Mouse (Mus musculus): ENCODE data around the gene Slc22a4.
"Not testable (repeated sequence)": the region's sequence is repeated elsewhere in the genome, so short reads cannot be mapped to it uniquely, and the experiment has no call there.

The Slc22a4 gene

DNA sequence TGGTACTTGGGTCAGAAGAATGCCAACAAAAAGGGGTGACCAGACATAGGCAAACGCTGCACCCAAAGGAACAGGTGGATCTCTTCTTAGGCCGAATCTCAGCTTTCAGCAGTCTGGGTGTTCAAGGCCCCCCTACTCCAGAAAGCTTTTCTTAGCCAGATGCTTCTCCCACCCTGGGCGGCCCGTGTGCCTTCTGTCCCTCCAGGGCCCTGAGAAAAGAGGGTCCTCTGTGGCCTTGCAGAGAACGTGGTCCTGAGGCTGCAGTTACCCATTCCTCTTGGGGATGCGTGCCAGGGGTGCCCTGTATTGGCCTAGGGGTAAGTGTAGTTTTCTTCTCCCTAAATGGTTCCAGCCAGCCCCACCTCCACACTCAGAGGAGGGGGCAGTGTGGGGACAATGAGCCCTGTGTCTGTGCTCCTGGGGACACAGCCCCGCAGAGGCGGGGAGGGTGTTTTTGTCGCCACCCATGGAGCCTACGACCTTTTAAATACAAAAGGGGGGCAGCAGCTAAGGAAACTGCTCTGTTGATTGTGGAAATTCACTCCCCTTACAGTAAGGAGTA lies 30.2 kb upstream of the Slc22a4 start:
- intact Hi-C loops (cut with DNase I), result loop anchor here (10.0 kb wide), 1 partner anchor 123 kb away; no protein-coding TSS in a partner anchor

- intact Hi-C loops (cut with DNase I), result loop anchor here (10.0 kb wide), 1 partner anchor 123 kb away; no protein-coding TSS in a partner anchor
These were observed 29.5 kb upstream of the Slc22a4 start for GRCm38 (mm10) chr11:54057428-54057827.

- intact Hi-C loops (cut with DNase I), result loop anchor here (10.0 kb wide), 1 partner anchor 121 kb away; no protein-coding TSS in a partner anchor
These were observed 28.2 kb upstream of the Slc22a4 start for GRCm38 (mm10) chr11:54056132-54056531.

GRCm38 (mm10) chr11:54054257-54054656 lies 26.4 kb upstream of the Slc22a4 start:
- intact Hi-C loops (cut with DNase I), result loop anchor here (1.0 to 10.0 kb wide), 3 partner anchors 33 to 119 kb away; no protein-coding TSS in a partner anchor

DNA sequence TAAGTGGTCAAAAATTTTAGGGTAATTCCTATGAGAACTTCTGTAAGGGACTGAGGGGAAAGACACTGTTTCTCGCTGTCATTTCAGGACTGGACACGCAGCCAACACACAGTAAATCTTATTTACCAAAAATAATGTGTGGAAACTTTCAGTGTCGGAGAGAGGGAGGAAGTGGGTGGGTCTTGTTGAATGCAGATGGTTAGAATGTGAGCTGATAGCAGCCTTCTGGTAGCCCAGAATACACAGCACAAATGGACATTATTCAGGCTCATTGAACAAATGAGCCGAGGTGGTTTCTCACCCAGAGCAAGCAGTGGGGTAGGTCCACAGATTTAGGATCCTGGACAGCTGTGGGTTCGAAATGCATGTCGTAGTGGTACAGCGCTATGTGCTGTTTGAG lies 25.2 kb upstream of the Slc22a4 start:
- intact Hi-C loops (cut with DNase I), result loop anchor here (5.0 to 10.0 kb wide), 2 partner anchors 34 to 118 kb away; no protein-coding TSS in a partner anchor

GRCm38 (mm10) chr11:54052128-54052527 lies 24.2 kb upstream of the Slc22a4 start:
- intact Hi-C loops (cut with DNase I), result loop anchor here (5.0 to 10.0 kb wide), 2 partner anchors 35 to 117 kb away; no protein-coding TSS in a partner anchor

GRCm38 (mm10) chr11:54051161-54051560 lies 23.3 kb upstream of the Slc22a4 start:
- intact Hi-C loops (cut with DNase I), result loop anchor here (5.0 to 10.0 kb wide), 2 partner anchors 36 to 116 kb away; no protein-coding TSS in a partner anchor

DNA sequence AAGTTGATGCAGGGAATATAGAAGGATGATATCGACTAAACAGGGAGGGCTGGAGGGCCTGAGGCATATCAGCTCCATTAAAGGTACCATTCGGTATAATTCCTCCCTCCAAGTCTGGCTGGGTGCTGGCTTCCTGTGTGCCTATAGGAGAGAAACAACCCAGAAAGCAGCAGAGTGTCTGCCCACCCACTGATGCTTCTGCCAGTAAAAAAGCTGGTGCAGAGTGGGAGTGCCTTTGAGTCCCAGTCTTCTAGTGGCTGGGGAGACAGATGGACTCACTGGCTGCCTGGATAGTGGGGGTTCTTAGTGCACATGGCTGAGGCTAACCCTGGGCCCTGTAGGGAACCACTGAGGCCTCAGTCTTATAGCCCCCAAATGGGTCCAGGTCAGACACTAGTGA lies 22.3 kb upstream of the Slc22a4 start:
- intact Hi-C loops (cut with DNase I), result loop anchor here (5.0 to 10.0 kb wide), 2 partner anchors 37 to 115 kb away; no protein-coding TSS in a partner anchor

DNA sequence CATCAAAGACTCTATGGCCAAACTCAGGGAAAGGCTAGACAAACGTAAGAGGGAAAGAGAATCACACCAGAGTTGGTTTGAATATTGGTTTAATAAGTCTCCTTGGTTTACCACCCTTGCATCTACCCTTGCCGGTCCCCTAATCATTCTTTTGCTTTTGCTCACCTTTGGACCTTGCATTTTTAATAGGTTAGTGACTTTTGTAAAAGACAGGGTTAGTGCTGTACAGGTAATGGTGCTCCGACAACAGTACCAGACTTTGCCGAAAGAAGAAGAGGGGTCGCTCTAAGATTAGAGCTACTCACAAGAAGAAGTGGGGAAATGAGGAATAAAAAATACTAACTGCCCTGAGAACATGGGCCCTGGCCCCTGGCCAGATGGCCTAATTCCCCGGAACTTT lies 12.8 kb upstream of the Slc22a4 start:
- intact Hi-C loops (cut with DNase I), result no loop called here

DNA sequence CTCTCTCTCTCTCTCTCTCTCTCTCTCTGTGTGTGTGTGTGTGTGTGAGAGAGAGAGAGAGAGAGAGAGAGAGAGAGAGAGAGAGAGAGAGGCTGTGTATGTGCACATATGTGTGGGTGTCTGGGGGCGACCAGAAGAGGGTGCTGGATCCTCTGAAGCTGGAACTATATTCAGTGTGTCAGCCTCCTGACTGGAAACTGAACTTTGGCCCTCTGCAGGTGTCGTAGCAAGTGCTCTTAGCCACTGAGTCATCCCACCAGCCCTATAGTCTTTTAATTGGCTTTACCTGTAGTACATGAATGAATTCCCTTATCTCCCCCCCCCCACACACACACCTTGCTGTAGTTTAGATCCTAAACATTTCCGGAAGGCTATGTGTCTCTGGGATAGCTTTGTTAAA lies 5.0 kb upstream of the Slc22a4 start:
- intact Hi-C loops (cut with DNase I), result not testable (repeated sequence)

DNA sequence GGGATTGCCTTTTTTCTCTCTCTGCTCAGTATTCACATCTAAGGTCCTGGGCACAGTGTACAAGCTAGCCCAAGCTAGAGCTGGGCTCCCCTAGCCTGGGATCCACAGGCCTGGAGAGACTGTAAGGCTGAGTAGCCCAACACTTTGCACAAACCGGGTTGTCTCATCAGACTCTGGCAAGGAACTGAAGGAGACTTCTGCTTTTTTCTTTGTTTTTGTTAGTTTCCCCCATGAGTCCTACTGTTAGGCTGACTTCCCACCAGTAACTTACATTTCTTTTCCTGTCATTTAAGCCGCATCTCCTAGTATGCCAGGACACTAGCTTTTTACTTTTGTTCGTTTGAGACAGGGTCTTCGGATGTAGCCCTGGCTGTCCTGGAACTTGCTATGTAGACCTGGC lies 1.1 kb upstream of the Slc22a4 start:
- intact Hi-C loops (cut with DNase I), result no loop called here

GRCm38 (mm10) chr11:54027131-54028043 lies 503 bp downstream of the Slc22a4 start:
- intact Hi-C loops (cut with DNase I), result no loop called here

GRCm38 (mm10) chr11:54026491-54027041 lies 1.3 kb downstream of the Slc22a4 start:
- intact Hi-C loops (cut with DNase I), result no loop called here

DNA sequence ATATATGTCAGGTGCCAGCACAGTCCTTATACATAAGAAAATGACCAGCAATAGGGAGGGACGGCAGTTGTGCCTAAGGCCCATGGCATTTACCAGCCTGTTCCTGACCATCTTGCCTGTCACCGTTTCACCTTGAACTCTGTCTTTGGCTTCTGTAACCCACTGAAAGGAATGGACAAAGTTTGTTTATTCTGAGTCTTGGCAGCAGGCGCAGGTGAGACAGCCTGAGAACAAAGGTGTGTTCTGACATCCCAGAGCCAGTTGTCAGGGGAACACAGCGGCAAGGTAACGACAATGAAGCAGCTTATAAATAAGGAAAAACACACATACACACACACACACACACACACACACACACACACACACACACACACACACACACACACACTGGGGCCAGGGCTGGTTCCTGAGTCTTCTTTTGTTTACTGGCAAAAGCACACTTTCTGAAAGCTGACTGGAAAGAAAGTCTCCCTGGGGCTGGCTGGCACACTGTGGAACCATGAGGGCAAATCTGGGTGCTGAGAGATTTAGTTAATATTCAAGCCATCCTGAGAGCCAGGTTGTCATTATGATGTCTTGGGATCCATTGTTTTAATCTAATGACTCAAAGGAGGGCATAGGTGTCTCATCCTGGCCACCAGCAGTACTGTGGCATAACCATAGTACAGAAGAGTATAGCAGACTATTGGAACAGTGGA lies 6.3 kb downstream of the Slc22a4 start:
- intact Hi-C loops (cut with DNase I), result no loop called here

GRCm38 (mm10) chr11:54018893-54019732 lies 8.8 kb downstream of the Slc22a4 start:
- intact Hi-C loops (cut with DNase I), result no loop called here

- intact Hi-C loops (cut with DNase I), result no loop called here
These were observed 10.3 kb downstream of the Slc22a4 start for GRCm38 (mm10) chr11:54017596-54017995.

- intact Hi-C loops (cut with DNase I), result no loop called here
These were observed 11.8 kb downstream of the Slc22a4 start for GRCm38 (mm10) chr11:54016051-54016450.

DNA sequence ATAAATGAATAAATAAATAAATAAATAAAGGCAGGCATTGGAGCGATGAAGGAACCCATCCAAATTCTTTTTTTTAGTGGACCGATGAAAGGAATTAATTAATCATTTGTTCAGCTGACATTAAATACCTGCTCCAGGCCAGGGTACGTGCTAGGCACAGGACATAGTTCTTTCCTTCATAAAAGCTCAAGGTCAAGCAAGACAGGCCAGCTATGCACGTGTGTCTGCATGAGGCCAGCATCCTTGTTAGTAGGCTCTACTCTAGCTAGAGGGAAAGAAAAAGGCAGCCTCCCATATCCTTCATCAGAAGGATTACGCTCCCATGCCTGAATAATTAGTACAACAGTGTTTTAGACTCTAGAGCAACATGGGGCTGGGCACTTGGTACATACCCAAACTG lies 14.9 kb downstream of the Slc22a4 start:
- intact Hi-C loops (cut with DNase I), result no loop called here

DNA sequence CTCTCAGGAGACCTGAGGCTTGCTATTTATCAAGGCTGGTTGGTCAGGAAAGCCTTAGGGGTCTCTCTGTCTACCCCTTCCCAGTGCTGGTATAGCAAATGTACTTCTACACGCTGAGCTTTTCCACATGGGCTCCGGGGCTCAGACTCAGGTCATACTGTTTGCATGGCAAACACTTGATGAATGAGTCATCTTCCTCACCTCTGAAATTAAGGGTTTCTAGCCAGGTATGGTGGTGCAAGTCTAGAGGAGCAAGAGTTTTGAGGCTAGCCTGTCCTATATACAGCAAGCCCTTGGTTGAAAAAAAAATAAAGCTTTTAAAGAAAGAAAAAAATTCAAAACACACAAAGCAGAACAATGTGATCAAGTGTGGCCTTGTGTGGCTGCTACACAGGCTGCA lies 16.6 kb downstream of the Slc22a4 start:
- intact Hi-C loops (cut with DNase I), result no loop called here

DNA sequence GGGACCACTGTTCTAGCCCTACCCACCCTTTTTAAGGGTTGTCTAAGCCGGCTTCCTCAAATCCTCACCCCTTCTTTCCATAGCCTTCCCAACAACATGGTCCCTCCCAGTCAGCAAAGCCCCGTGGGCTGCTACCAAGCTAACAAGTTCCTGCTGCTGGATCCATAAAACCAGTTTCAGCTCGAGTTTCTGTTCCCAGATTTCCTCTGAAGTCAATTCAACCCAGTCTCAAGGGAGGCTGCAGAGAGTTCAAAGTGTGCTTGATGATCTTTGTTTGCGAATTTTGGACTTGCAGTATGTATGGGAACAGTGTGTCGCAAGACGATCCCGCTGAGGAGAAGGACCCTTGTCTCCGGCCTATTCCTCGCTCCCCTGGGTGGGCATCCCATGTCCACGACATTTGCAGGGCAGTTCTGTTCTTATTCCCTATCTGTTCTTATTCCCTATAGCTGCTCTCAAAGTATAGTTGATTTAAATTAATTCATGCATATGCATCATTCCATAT lies 19.4 kb downstream of the Slc22a4 start:
- intact Hi-C loops (cut with DNase I), result no loop called here

Data from adrenal gland (tissue).